Mouse (Mus musculus): Measurements from ENCODE around the gene Cfap43. TPM values are rescaled to one million over a fixed set of nuclear protein-coding genes. Genes with fewer than 3 reads are reported as not detected.

The Cfap43 gene
- polyA plus RNA-seq, 1 experiment from 2014 or later: 0.16 TPM

DNA sequence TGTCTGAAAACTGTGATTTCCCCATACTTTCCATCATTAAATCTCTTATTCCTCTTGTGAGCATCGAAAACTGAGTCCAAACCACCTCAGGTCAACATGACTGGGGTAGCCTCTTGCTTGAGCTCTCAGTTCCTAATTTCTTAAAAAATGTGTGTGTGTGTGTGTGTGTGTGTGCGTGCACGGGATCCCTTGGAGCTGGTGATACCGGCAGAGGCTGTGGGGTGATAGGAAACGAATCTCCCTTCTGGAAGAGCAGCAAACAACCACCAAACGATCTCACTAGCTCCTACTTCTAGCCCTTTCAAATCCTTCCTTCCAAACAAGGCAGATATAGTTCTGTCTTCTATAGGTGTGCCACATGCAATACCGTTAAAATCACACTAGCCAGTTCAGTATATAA, 54.4 kb downstream of the Cfap43 start:
- no peak overlapping the region for H3K27ac ChIP-seq (ENCODE audit: low read depth, low read length)
- H3K27me3 ChIP-seq (replicated peaks; ENCODE audit: control insufficient read depth, insufficient read depth, low read length): no peaks in the 10 kb centered on the region
- H3K4me3 ChIP-seq (ENCODE audit: low read depth, low read length): 0 out of 2 replicates have a peak overlapping the region, but pooled peaks have one; percentile 53
- H3K36me3 ChIP-seq (ENCODE audit: control insufficient read depth, insufficient read depth): peaks cover 31% of the 10 kb centered on the region
- 85% methylated on average over 7 of the region's 7 CpGs for WGBS
- ATAC-seq: no peak
- H3K4me1 ChIP-seq (replicated peaks; ENCODE audit: control insufficient read depth, insufficient read depth, low read length): no peaks in the 10 kb centered on the region
- no peak for TF ChIP-seq CTCF (IDR thresholded peaks at IDR 0.05; ENCODE audit: low read depth)
- H3K4me2 ChIP-seq (replicated peaks; ENCODE audit: low read depth): peak overlapping the region; percentile 93
- H3K9me3 ChIP-seq (ENCODE audit: control insufficient read depth): no peaks in the 10 kb centered on the region
- H3K9ac ChIP-seq (ENCODE audit: low read depth, low read length): no peak overlapping the region

DNA sequence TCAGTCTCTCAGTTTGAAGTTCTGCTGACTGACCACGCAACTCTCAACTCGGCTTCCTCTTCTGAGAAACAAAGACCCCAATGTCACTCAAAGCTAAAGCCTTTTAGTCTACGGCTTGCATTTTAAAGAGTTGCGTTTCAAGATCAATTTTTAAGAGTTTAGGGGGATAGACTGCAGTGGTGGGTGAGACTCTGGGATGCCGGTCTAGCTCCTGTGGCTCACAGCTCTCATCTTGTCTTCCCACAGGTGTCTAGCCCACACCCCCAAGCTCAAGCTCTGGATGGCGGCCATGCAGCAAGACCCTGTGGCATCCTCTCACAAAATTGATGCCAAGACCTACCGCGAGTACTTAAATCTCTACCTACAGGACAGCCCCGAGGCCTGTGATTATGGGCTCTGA, 55.0 kb downstream of the Cfap43 start:
- no peak for ATAC-seq
- no peaks in the 10 kb centered on the region for H3K9me3 ChIP-seq (ENCODE audit: control insufficient read depth)

DNA sequence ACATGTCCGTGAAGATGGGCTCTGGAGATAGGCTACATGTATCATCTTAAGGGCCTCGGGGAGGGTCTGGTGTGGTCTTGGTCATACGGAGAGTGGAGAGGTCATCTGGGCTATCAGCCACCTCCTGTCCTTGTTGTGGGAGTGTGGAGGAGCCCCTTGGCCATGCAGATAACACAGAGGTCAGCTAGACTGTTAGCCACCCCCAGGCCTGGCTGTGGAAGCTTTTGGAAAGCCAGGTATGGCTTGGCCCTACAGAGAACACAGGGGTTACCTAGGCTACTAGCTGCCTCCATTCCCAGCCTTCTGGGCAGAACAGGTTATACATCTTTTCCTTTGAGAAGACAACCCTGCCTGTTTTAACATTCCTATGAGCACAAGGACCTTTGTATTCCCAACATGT, 56.5 kb downstream of the Cfap43 start:
- H3K27ac ChIP-seq (ENCODE audit: low read depth, low read length): no peak overlapping the region
- no peak overlapping the region for H3K9ac ChIP-seq (ENCODE audit: low read depth, low read length)
- H3K27me3 ChIP-seq (replicated peaks; ENCODE audit: control insufficient read depth, insufficient read depth, low read length): no peaks in the 10 kb centered on the region

More for the DNA sequence above, 55.0 kb downstream of the Cfap43 start:
- TF ChIP-seq CTCF (IDR thresholded peaks at IDR 0.05; ENCODE audit: low read depth): no peak
- Histone ChIP-seq H3K4me2 (replicated peaks; ENCODE audit: low read depth) (no peak overlapping the region), H3K4me1 (replicated peaks; ENCODE audit: control insufficient read depth, insufficient read depth, low read length) (no peaks in the 10 kb centered on the region), H3K27me3 (replicated peaks; ENCODE audit: control insufficient read depth, insufficient read depth, low read length) (no peaks in the 10 kb centered on the region), H3K36me3 (ENCODE audit: control insufficient read depth, insufficient read depth) (peaks cover 37% of the 10 kb centered on the region), H3K9ac (ENCODE audit: low read depth, low read length) (no peak overlapping the region), H3K4me3 (ENCODE audit: low read depth, low read length) (no peak overlapping the region), H3K27ac (ENCODE audit: low read depth, low read length) (no peak overlapping the region)
- WGBS: 96% methylated on average over 9 of the region's 9 CpGs

DNA sequence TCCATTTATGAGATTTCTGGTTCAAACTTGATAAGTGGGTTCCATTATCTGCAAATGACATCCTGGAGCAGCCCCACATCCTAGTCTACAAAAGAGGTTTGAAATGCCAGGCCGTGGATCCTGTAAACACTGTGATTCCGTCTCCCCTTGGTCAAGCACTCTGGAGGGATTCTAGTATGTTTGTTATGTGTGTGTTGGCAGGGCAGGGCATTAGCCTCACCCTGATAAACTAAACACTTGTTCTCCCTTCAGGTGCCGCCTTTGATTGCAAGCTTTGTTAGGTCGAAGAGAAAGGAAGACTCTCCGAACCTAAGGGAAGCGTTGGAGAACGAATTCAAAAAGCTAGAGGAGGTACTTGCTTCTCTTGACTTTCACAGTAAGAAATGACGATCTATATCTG, 59.9 kb downstream of the Cfap43 start:
- Histone ChIP-seq H3K4me2 (replicated peaks; ENCODE audit: low read depth) (no peak overlapping the region), H3K27ac (ENCODE audit: low read depth, low read length) (no peak overlapping the region)
- 74% methylated on average over 8 of the region's 8 CpGs for WGBS

More for the DNA sequence above, 56.5 kb downstream of the Cfap43 start:
- Histone ChIP-seq H3K4me1 (replicated peaks; ENCODE audit: control insufficient read depth, insufficient read depth, low read length) (no peaks in the 10 kb centered on the region), H3K4me2 (replicated peaks; ENCODE audit: low read depth) (no peak overlapping the region), H3K9me3 (ENCODE audit: control insufficient read depth) (no peaks in the 10 kb centered on the region), H3K4me3 (ENCODE audit: low read depth, low read length) (no peak overlapping the region), H3K36me3 (ENCODE audit: control insufficient read depth, insufficient read depth) (peaks cover 52% of the 10 kb centered on the region)
- no peak for ATAC-seq
- WGBS: 85% methylated on average over 3 of the region's 3 CpGs
- TF ChIP-seq CTCF (IDR thresholded peaks at IDR 0.05; ENCODE audit: low read depth): no peak

DNA sequence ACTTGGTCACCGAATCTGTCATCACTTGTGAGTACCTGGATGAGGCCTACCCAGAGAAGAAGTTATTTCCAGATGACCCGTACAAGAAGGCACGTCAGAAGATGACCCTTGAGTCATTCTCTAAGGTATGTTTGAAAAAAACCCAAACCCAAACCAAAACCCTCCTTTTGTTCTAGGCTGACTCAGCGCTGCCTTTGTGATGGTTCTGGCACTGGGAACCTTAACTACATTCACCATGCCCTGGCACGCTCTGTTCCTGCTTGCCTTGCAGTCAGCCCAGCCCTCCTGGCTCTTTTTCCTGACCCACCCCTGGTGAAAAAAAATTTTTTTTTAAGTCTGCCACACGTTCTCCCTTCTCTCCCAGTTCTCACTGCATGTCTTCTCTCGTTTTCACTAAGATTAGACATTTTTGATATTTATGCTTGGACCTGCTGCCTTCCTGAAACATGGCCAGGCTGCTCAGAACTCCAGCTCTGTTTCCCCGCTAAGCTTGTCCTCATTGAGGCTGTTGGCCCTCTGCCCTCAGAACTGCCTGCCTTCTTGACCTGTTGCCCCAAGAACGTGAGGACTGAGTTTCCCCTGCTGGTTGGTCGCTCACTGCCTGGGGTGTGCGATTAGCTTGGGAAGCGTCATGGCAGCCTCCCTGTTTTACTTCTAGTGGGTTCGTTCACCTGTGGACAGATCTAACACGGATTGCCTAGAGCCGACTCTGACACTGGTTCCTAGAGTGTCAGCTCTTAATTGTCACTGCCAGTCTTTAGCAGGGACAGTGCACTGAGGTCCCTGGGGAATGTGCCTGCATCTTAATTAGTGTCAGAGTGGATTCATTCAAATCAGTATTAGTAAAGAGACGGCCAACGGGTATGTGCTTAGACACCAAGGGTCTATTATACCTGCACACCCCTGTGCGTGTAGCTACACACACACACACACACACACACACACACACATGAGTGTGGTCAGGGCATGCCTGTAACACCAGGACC, 60.8 kb downstream of the Cfap43 start:
- no peak overlapping the region for H3K9ac ChIP-seq (ENCODE audit: low read depth, low read length)
- peaks cover 43% of the 10 kb centered on the region for H3K36me3 ChIP-seq (ENCODE audit: control insufficient read depth, insufficient read depth)
- no peak for TF ChIP-seq CTCF (IDR thresholded peaks at IDR 0.05; ENCODE audit: low read depth)
- 75% methylated on average over 18 of the region's 18 CpGs for WGBS
- H3K4me3 ChIP-seq (ENCODE audit: low read depth, low read length): no peak overlapping the region
- no peak overlapping the region for H3K4me2 ChIP-seq (replicated peaks; ENCODE audit: low read depth)
- no peak overlapping the region for H3K27ac ChIP-seq (ENCODE audit: low read depth, low read length)
- H3K27me3 ChIP-seq (replicated peaks; ENCODE audit: control insufficient read depth, insufficient read depth, low read length): no peaks in the 10 kb centered on the region
- H3K9me3 ChIP-seq (ENCODE audit: control insufficient read depth): no peaks in the 10 kb centered on the region
- ATAC-seq: no peak
- no peaks in the 10 kb centered on the region for H3K4me1 ChIP-seq (replicated peaks; ENCODE audit: control insufficient read depth, insufficient read depth, low read length)

More for the DNA sequence above, 59.9 kb downstream of the Cfap43 start:
- Histone ChIP-seq H3K36me3 (ENCODE audit: control insufficient read depth, insufficient read depth) (peaks cover 52% of the 10 kb centered on the region), H3K27me3 (replicated peaks; ENCODE audit: control insufficient read depth, insufficient read depth, low read length) (no peaks in the 10 kb centered on the region), H3K4me3 (ENCODE audit: low read depth, low read length) (no peak overlapping the region), H3K9me3 (ENCODE audit: control insufficient read depth) (no peaks in the 10 kb centered on the region), H3K9ac (ENCODE audit: low read depth, low read length) (no peak overlapping the region), H3K4me1 (replicated peaks; ENCODE audit: control insufficient read depth, insufficient read depth, low read length) (no peaks in the 10 kb centered on the region)
- no peak for ATAC-seq
- no peak for TF ChIP-seq CTCF (IDR thresholded peaks at IDR 0.05; ENCODE audit: low read depth)
